ENCODE assay signal across 8 mouse cellular contexts in the genomic region with DNA sequence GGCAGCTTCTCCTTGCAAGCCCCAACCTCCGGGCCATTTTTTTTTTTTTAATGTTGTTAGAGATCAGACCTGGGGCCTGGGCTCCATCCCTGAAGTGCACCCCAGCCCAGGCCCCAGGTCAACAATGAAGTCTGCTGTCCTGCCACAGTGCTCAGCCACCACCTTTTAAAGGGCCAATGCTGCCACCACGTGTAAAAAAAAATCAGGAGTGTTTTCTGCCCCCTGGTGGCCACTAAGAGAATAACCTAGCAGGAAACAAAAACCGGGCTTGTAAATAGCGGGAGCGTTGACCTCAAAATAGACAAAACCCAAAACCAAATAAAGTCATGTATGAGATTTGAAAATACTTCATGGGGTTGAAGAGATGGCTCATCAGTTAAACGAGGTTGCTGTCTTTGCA. TPM values are rescaled to one million over a fixed set of nuclear protein-coding genes. Genes with fewer than 3 reads are reported as not detected.
A peak's percentile ranks its signal among the peaks of the same experiment; 100 is the strongest.
DNase-seq lines count a peak whose midpoint lies in the region; ATAC-seq and TF ChIP-seq lines count a peak whose summit lies in the region.
"Had no signal": no experiment of that assay in that cellular context is flagged by ENCODE, and none has a peak within 500 bp of the region (broad histone marks: within the 10 kb centered on the region; RNA-seq: fewer than 3 reads in every experiment).

No protein-coding gene starts in this region.

- peak; percentile 50 for TF ChIP-seq CTCF in ES-Bruce4 (IDR thresholded peaks at IDR 0.05; ENCODE audit: low read depth, low read length)
- peak; percentile 37 for TF ChIP-seq CTCF in bone marrow, adult 2 months (IDR thresholded peaks at IDR 0.05; ENCODE audit: control insufficient read depth, insufficient read depth, low read length)
- peak; percentile 84 for TF ChIP-seq CTCF in lung, postnatal 0 days (IDR thresholded peaks at IDR 0.05)

- no peak for TF ChIP-seq POLR2A in ES-Bruce4 (IDR thresholded peaks at IDR 0.05; ENCODE audit: insufficient read depth, low read length)
- no peak for TF ChIP-seq POLR2A in bone marrow, adult 2 months (IDR thresholded peaks at IDR 0.05; ENCODE audit: borderline replicate concordance, control insufficient read depth, low read depth, low read length)

- peaks cover 6% of the 10 kb centered on the region for H3K4me1 ChIP-seq in ES-Bruce4 (ENCODE audit: control insufficient read depth, insufficient read depth, low read length)
- H3K4me1 ChIP-seq in bone marrow, adult 2 months (ENCODE audit: control insufficient read depth, insufficient read depth, low read length), result no peaks in the 10 kb centered on the region
- H3K4me1 ChIP-seq in embryonic facial prominence, embryonic 14.5 days (ENCODE audit: control insufficient read depth, insufficient read depth, low read length), result no peaks in the 10 kb centered on the region
- peaks cover 20% of the 10 kb centered on the region; the same call in 1 of the 2 replicates for H3K4me1 ChIP-seq in lung, postnatal 0 days (ENCODE audit: insufficient read depth, low read depth, low read length)

- 6% methylated on average over 6 of the region's 6 CpGs for WGBS in bone marrow, adult 2 months
- 29% methylated on average over 6 of the region's 6 CpGs for WGBS in embryonic facial prominence, embryonic 14.5 days
- WGBS in lung, postnatal 0 days, result 16% methylated on average over 6 of the region's 6 CpGs

- no peaks in the 10 kb centered on the region for H3K27me3 ChIP-seq in ES-Bruce4 (ENCODE audit: control insufficient read depth, insufficient read depth, low read length, poor library complexity, severe bottlenecking)
- no peaks in the 10 kb centered on the region for H3K27me3 ChIP-seq in embryonic facial prominence, embryonic 14.5 days (replicated peaks; ENCODE audit: control insufficient read depth, insufficient read depth, low read length)
- no peaks in the 10 kb centered on the region for H3K27me3 ChIP-seq in lung, postnatal 0 days (replicated peaks; ENCODE audit: insufficient read depth, low read length)
- H3K27me3 ChIP-seq: midbrain, embryonic 12.5 days had no signal

- no peaks in the 10 kb centered on the region for H3K36me3 ChIP-seq in ES-Bruce4 (ENCODE audit: control insufficient read depth, insufficient read depth, low read length, poor library complexity, severe bottlenecking)
- H3K36me3 ChIP-seq in embryonic facial prominence, embryonic 14.5 days (ENCODE audit: control insufficient read depth, insufficient read depth, low read length), result no peaks in the 10 kb centered on the region
- no peaks in the 10 kb centered on the region for H3K36me3 ChIP-seq in lung, postnatal 0 days (ENCODE audit: insufficient read depth, low read length)
- H3K36me3 ChIP-seq: midbrain, embryonic 12.5 days had no signal

- no peak for ATAC-seq in embryonic facial prominence, embryonic 14.5 days (ENCODE audit: low read depth)
- no peak for ATAC-seq in lung, postnatal 0 days

- no peaks in the 10 kb centered on the region for H3K9me3 ChIP-seq in ES-Bruce4 (replicated peaks; ENCODE audit: control insufficient read depth, insufficient read depth, low read length, poor library complexity, severe bottlenecking)
- H3K9me3 ChIP-seq in embryonic facial prominence, embryonic 14.5 days (ENCODE audit: control insufficient read depth, low read length), result no peaks in the 10 kb centered on the region
- no peaks in the 10 kb centered on the region for H3K9me3 ChIP-seq in lung, postnatal 0 days (ENCODE audit: low read length)
- H3K9me3 ChIP-seq: midbrain, embryonic 12.5 days had no signal

- no peak overlapping the region for H3K9ac ChIP-seq in ES-Bruce4 (ENCODE audit: low read depth, poor library complexity, severe bottlenecking)
- H3K9ac ChIP-seq in embryonic facial prominence, embryonic 14.5 days (ENCODE audit: low read depth, low read length), result no peak overlapping the region
- no peak overlapping the region for H3K9ac ChIP-seq in lung, postnatal 0 days (replicated peaks; ENCODE audit: low read depth)
- H3K9ac ChIP-seq: midbrain, embryonic 12.5 days had no signal

- H3K4me2 ChIP-seq in embryonic facial prominence, embryonic 14.5 days (ENCODE audit: low read depth, low read length), result no peak overlapping the region
- no peak overlapping the region for H3K4me2 ChIP-seq in lung, postnatal 0 days (replicated peaks; ENCODE audit: low read depth, low read length)
- H3K4me2 ChIP-seq: midbrain, embryonic 12.5 days had no signal

- DNase-seq in left cerebral cortex, adult 18-20 months (ENCODE audit: low spot score in 2 of 2), result peak; percentile 32 to 43
- no peak for DNase-seq in left cerebral cortex, postnatal 4 days
- peak; percentile 43 for DNase-seq in embryonic facial prominence, embryonic 14.5 days (ENCODE audit: low spot score)
- peak; percentile 82 for DNase-seq in lung, postnatal 0 days (ENCODE audit: low spot score)
- peak; percentile 58 for DNase-seq in yolk sac, embryonic 10.5 days (ENCODE audit: low spot score)

- no peak for TF ChIP-seq EP300 in ES-Bruce4 (IDR thresholded peaks at IDR 0.05; ENCODE audit: insufficient read depth, low read depth, low read length)
- TF ChIP-seq EP300 in lung, postnatal 0 days (IDR thresholded peaks at IDR 0.05), result peak; percentile 34; the same call in 1 of the 2 replicates

- H3K27ac ChIP-seq in ES-Bruce4 (ENCODE audit: insufficient read depth, low read length), result no peak overlapping the region
- no peak overlapping the region for H3K27ac ChIP-seq in bone marrow, adult 2 months (ENCODE audit: control insufficient read depth, insufficient read depth, low read depth, low read length, poor library complexity)
- no peak overlapping the region for H3K27ac ChIP-seq in embryonic facial prominence, embryonic 14.5 days (replicated peaks; ENCODE audit: low read depth, low read length)
- no peak overlapping the region for H3K27ac ChIP-seq in lung, postnatal 0 days (ENCODE audit: low read length)

- H3K4me3 ChIP-seq in ES-Bruce4 (ENCODE audit: low read depth, low read length), result no peak overlapping the region
- H3K4me3 ChIP-seq in bone marrow, adult 2 months (replicated peaks; ENCODE audit: control insufficient read depth, low read depth, low read length), result no peak overlapping the region
- no peak overlapping the region for H3K4me3 ChIP-seq in embryonic facial prominence, embryonic 14.5 days (ENCODE audit: low read depth, low read length)
- H3K4me3 ChIP-seq in lung, postnatal 0 days (ENCODE audit: low read depth, low read length), result no peak overlapping the region
- H3K4me3 ChIP-seq: midbrain, embryonic 12.5 days had no signal

- intact Hi-C loops in left cerebral cortex, postnatal 4 days (cut with DNase I), result loop anchor here (5.0 kb wide), 1 partner anchor 37 kb away; no protein-coding TSS in a partner anchor

RNA-seq across cellular contexts. Expression of gene Gga1, which starts 7.2 kb away (rescaled TPM):
- 10 to 100 TPM; 64.6 to 67.2 TPM for total RNA-seq in left cerebral cortex, adult 18-20 months (2021)
- 10 to 100 TPM; 59.3 to 65.6 TPM for total RNA-seq in left cerebral cortex, postnatal 4 days (2021)
- 25.8 and 29.3 TPM in 2 replicates for polyA plus RNA-seq in ES-Bruce4 (2011; ENCODE audit: insufficient read depth, insufficient read length, low read depth, missing spikeins)
- 25.8 and 55.3 TPM in 2 replicates for polyA plus RNA-seq in bone marrow, adult 2 months (2011; ENCODE audit: insufficient read depth, insufficient read length, low replicate concordance, missing spikeins)
- polyA plus RNA-seq in embryonic facial prominence, embryonic 14.5 days (2014; fragmentation: Nextera tagmentation; extraction: Ambion mirVana), result 42.5 and 46.9 TPM in 2 replicates
- 49.7 and 51.5 TPM in 2 replicates for polyA plus RNA-seq in lung, postnatal 0 days (2015; fragmentation: Nextera tagmentation; extraction: Ambion mirVana)

RNA-seq across cellular contexts. Expression of gene Lgals2, which starts 14.4 kb away (rescaled TPM):
- total RNA-seq in left cerebral cortex, adult 18-20 months (2021), result not detected
- not detected for total RNA-seq in left cerebral cortex, postnatal 4 days (2021)
- 2.4 TPM in 1 of 2 replicates, not detected in the other for polyA plus RNA-seq in ES-Bruce4 (2011; ENCODE audit: insufficient read depth, insufficient read length, low read depth, missing spikeins)
- polyA plus RNA-seq in bone marrow, adult 2 months (2011; ENCODE audit: insufficient read depth, insufficient read length, low replicate concordance, missing spikeins), result not detected in 2 replicates
- 0.89 and 1.4 TPM in 2 replicates for polyA plus RNA-seq in embryonic facial prominence, embryonic 14.5 days (2014; fragmentation: Nextera tagmentation; extraction: Ambion mirVana)
- polyA plus RNA-seq in lung, postnatal 0 days (2015; fragmentation: Nextera tagmentation; extraction: Ambion mirVana), result 1.6 and 2.4 TPM in 2 replicates
- polyA plus RNA-seq: midbrain, embryonic 12.5 days had no signal

RNA-seq across cellular contexts. Expression of gene Cdc42ep1, which starts 27.4 kb away (rescaled TPM):
- total RNA-seq in left cerebral cortex, adult 18-20 months (2021), result 10 to 100 TPM; 15.3 to 16.3 TPM
- 1 to 10 TPM; 8.3 to 9.1 TPM for total RNA-seq in left cerebral cortex, postnatal 4 days (2021)
- 9.2 and 10.5 TPM in 2 replicates for polyA plus RNA-seq in ES-Bruce4 (2011; ENCODE audit: insufficient read depth, insufficient read length, low read depth, missing spikeins)
- 6.6 and 9.4 TPM in 2 replicates for polyA plus RNA-seq in bone marrow, adult 2 months (2011; ENCODE audit: insufficient read depth, insufficient read length, low replicate concordance, missing spikeins)
- 30.8 and 36.1 TPM in 2 replicates for polyA plus RNA-seq in embryonic facial prominence, embryonic 14.5 days (2014; fragmentation: Nextera tagmentation; extraction: Ambion mirVana)
- polyA plus RNA-seq in lung, postnatal 0 days (2015; fragmentation: Nextera tagmentation; extraction: Ambion mirVana), result 107 and 109 TPM in 2 replicates

RNA-seq across cellular contexts. Expression of gene Gm49510, which starts 29.7 kb away (rescaled TPM):
- total RNA-seq in left cerebral cortex, adult 18-20 months (2021), result under 1 TPM in 1 of 2 experiments, not detected in 1; 0.52 TPM
- not detected for total RNA-seq in left cerebral cortex, postnatal 4 days (2021)
- not detected in 2 replicates for polyA plus RNA-seq in ES-Bruce4 (2011; ENCODE audit: insufficient read depth, insufficient read length, low read depth, missing spikeins)
- polyA plus RNA-seq in bone marrow, adult 2 months (2011; ENCODE audit: insufficient read depth, insufficient read length, low replicate concordance, missing spikeins), result not detected in 2 replicates
- polyA plus RNA-seq in embryonic facial prominence, embryonic 14.5 days (2014; fragmentation: Nextera tagmentation; extraction: Ambion mirVana), result 0.58 and 0.98 TPM in 2 replicates
- 0.10 and 0.42 TPM in 2 replicates for polyA plus RNA-seq in lung, postnatal 0 days (2015; fragmentation: Nextera tagmentation; extraction: Ambion mirVana)

RNA-seq across cellular contexts. Expression of gene Sh3bp1, which starts 29.8 kb away (rescaled TPM):
- total RNA-seq in left cerebral cortex, adult 18-20 months (2021), result 10 to 100 TPM; 33.8 to 39.9 TPM
- 1 to 10 TPM; 5.4 to 6.0 TPM for total RNA-seq in left cerebral cortex, postnatal 4 days (2021)
- polyA plus RNA-seq in ES-Bruce4 (2011; ENCODE audit: insufficient read depth, insufficient read length, low read depth, missing spikeins), result 26.8 and 41.7 TPM in 2 replicates
- 18.9 and 63.2 TPM in 2 replicates for polyA plus RNA-seq in bone marrow, adult 2 months (2011; ENCODE audit: insufficient read depth, insufficient read length, low replicate concordance, missing spikeins)
- polyA plus RNA-seq in embryonic facial prominence, embryonic 14.5 days (2014; fragmentation: Nextera tagmentation; extraction: Ambion mirVana), result 40.8 and 44.1 TPM in 2 replicates
- 12.7 and 12.8 TPM in 2 replicates for polyA plus RNA-seq in lung, postnatal 0 days (2015; fragmentation: Nextera tagmentation; extraction: Ambion mirVana)
